Mouse (Mus musculus) forebrain, embryonic 14.5 days (tissue): ENCODE data around the gene Cpa2. TPM values are rescaled to one million over a fixed set of nuclear protein-coding genes. Genes with fewer than 3 reads are reported as not detected.

ENCODE experiments used
- ATAC-seq: fragments of 200-750 bp; cut with Nextera tagmentation; 2 replicates; pipeline ENCODE4 v1.8.0; 2017; ENCODE audit warnings: mild to moderate bottlenecking, moderate library complexity
- DNase-seq: peaks from one replicate; pipeline ENCODE4 v3.0.0-alpha.2; 2015; ENCODE audit warnings: low spot score
- H3K27ac ChIP-seq: fragments of 300-500 bp; sonication (generic); 2 replicates; pipeline ENCODE4 v1.5.1; 2014; ENCODE audit warnings: low read depth, mild to moderate bottlenecking, control low read depth, low read length, moderate library complexity
- H3K27me3 ChIP-seq: fragments of 300-500 bp; sonication (generic); replicated peaks from 2 replicates; pipeline ENCODE4 v1.6.1; 2014; ENCODE audit warnings: low read length, control low read depth, mixed read lengths; ENCODE audit not compliant: control insufficient read depth, insufficient read depth
- H3K36me3 ChIP-seq: fragments of 300-500 bp; sonication (generic); 2 replicates; pipeline ENCODE4 v1.6.1; 2014; ENCODE audit warnings: low read length, control low read depth; ENCODE audit not compliant: control insufficient read depth, insufficient read depth
- H3K4me1 ChIP-seq: fragments of 300-500 bp; sonication (generic); 2 replicates; pipeline ENCODE4 v1.6.1; 2014; ENCODE audit warnings: antibody characterized with exemption, low read length, control low read depth; ENCODE audit not compliant: control insufficient read depth, insufficient read depth
- H3K4me2 ChIP-seq: fragments of 300-500 bp; sonication (generic); 2 replicates; pipeline ENCODE4 v1.6.1; 2014; ENCODE audit warnings: mild to moderate bottlenecking, control low read depth, low read length
- H3K4me3 ChIP-seq: fragments of 300-500 bp; sonication (generic); 2 replicates; pipeline ENCODE4 v1.5.1; 2014; ENCODE audit warnings: low read depth, low read length, control low read depth
- H3K9ac ChIP-seq: fragments of 300-500 bp; sonication (generic); 2 replicates; pipeline ENCODE4 v1.6.1; 2014; ENCODE audit warnings: mild to moderate bottlenecking, low read length, control low read depth, moderate library complexity
- H3K9me3 ChIP-seq: fragments of 300-500 bp; sonication (generic); replicated peaks from 2 replicates; pipeline ENCODE4 v1.6.1; 2016; ENCODE audit warnings: low read length, control low read depth, mixed read lengths; ENCODE audit not compliant: control insufficient read depth
- WGBS: fragments of 180-500 bp; shearing (Covaris S2); extraction: QIAGEN DNeasy Blood & Tissue Kit; methylation state at CpG from one replicate; pipeline ENCODE4 v1.1.7; 2014; 5-methylcytosine and 5-hydroxymethylcytosine counted together
- polyA plus RNA-seq: library from polyadenylated mRNA; unstranded; fragments of >200 nt; fragmentation: Nextera tagmentation; extraction: Ambion mirVana; gene quantifications from 2 replicates; pipeline ENCODE4 v1.2.1, GENCODE M21; 2014

The Cpa2 gene
- polyA plus RNA-seq, 1 experiment from 2014 or later, result 5.4 TPM

GRCm38 (mm10) chr6:30605111-30605510 lies 63.7 kb downstream of the Cpa2 start:
- WGBS, result 95% methylated on average over 4 of the region's 4 CpGs

DNA sequence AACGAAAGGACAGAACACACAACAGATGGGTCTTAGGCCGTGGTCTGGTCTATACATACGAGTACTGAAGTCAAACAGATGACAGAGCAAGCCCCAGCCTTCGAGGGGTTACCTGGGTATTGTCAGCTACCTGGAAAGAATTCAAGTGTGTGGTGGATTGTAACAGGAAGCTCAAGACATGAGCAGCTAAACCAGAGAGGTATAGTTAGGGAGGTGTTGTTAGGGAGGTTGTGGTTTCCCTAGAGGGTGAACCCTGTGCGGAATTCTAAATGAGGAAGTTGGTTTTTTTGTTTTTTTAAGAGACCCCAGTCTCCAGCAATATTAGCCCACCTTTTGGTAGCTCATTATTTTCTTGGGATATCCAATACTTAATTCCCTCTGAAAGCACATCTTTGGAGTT lies 64.3 kb downstream of the Cpa2 start:
- 93% methylated on average over 5 of the region's 5 CpGs for WGBS
- no peak overlapping the region for H3K9ac ChIP-seq
- no peak for DNase-seq
- H3K4me1 ChIP-seq, result no peaks in the 10 kb centered on the region; the same call in 1 of the 2 replicates
- no peak overlapping the region for H3K27ac ChIP-seq
- no peaks in the 10 kb centered on the region for H3K27me3 ChIP-seq
- no peak overlapping the region for H3K4me3 ChIP-seq
- ATAC-seq, result no peak
- H3K9me3 ChIP-seq, result no peaks in the 10 kb centered on the region
- no peaks in the 10 kb centered on the region for H3K36me3 ChIP-seq
- H3K4me2 ChIP-seq, result no peak overlapping the region

More at GRCm38 (mm10) chr6:30605111-30605510, 63.7 kb downstream of the Cpa2 start:
- Histone ChIP-seq H3K27ac (no peak overlapping the region), H3K4me1 (no peaks in the 10 kb centered on the region; the same call in 1 of the 2 replicates), H3K27me3 (no peaks in the 10 kb centered on the region), H3K9me3 (no peaks in the 10 kb centered on the region), H3K4me3 (no peak overlapping the region), H3K9ac (no peak overlapping the region), H3K36me3 (no peaks in the 10 kb centered on the region), H3K4me2 (no peak overlapping the region)
- DNase-seq (no peak), ATAC-seq (no peak)

GRCm38 (mm10) chr6:30610710-30611109 lies 69.3 kb downstream of the Cpa2 start, which contains the start of gene Cpa5:
TSS of gene Cpa5 (plus strand) at chr6:30611010.
- Histone ChIP-seq H3K4me1 (peaks cover 9% of the 10 kb centered on the region), H3K9ac (no peak within 1 kb of the TSS), H3K36me3 (no peaks in the 10 kb centered on the region), H3K27ac (no peak within 1 kb of the TSS), H3K9me3 (no peaks in the 10 kb centered on the region), H3K4me3 (no peak within 1 kb of the TSS), H3K4me2 (no peak within 1 kb of the TSS), H3K27me3 (no peaks in the 10 kb centered on the region)
- WGBS, result 69% methylated on average over 7 of the region's 7 CpGs
- DNase-seq (no peak), ATAC-seq (no peak)

DNA sequence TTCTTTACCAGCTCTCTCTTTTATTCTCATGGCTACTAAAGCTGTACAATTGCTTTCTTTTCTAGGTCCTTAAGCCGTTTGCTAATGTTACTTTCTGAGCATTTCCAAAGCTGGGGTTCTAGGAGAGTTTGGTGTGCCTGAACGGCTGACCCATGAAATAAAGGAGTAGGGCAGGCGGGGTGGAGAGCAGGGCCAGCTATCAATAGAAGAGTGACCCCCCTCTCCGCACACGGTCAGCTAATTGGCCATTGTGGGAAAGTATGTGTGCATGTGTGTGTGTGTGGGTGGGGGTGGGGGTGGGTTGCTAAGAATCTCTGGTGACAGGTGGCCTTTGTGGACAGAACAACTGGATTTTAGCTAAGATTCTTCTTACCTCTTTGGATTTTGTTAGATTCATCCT lies 69.8 kb downstream of the Cpa2 start:
- H3K4me2 ChIP-seq, result no peak overlapping the region
- no peak for ATAC-seq
- no peak overlapping the region for H3K9ac ChIP-seq
- H3K4me1 ChIP-seq, result peaks cover 13% of the 10 kb centered on the region
- H3K36me3 ChIP-seq, result no peaks in the 10 kb centered on the region
- H3K9me3 ChIP-seq, result no peaks in the 10 kb centered on the region
- no peaks in the 10 kb centered on the region for H3K27me3 ChIP-seq
- no peak overlapping the region for H3K27ac ChIP-seq
- no peak overlapping the region for H3K4me3 ChIP-seq
- 11% methylated on average over 5 of the region's 5 CpGs for WGBS
- DNase-seq, result no peak

Other genes with a start within 250 kb of the Cpa2 start
- gene Ube2h, start 237.0 kb upstream of the Cpa2 start, polyA plus RNA-seq, result 57.3 and 71.4 TPM in 2 replicates
- 79.2 and 82.8 TPM in 2 replicates for gene Zc3hc1, start 150.6 kb upstream of the Cpa2 start, polyA plus RNA-seq
- 35.2 and 41.1 TPM in 2 replicates for gene Klhdc10, start 139.7 kb upstream of the Cpa2 start, polyA plus RNA-seq
- 37.8 and 44.5 TPM in 2 replicates for gene Tmem209, start 31.8 kb upstream of the Cpa2 start, polyA plus RNA-seq
- gene Ssmem1, start 31.7 kb upstream of the Cpa2 start, polyA plus RNA-seq, result 0.16 and 0.20 TPM in 2 replicates
- gene Cpa4, start 26.8 kb downstream of the Cpa2 start, polyA plus RNA-seq, result 2.3 and 2.8 TPM in 2 replicates
- 0.10 TPM in 2 replicates for gene Cpa5, start 69.4 kb downstream of the Cpa2 start, polyA plus RNA-seq
- 0.58 and 1.5 TPM in 2 replicates for gene Cpa1, start 97.6 kb downstream of the Cpa2 start, polyA plus RNA-seq
- gene Cep41, start 152.2 kb downstream of the Cpa2 start, polyA plus RNA-seq, result 15.6 and 16.6 TPM in 2 replicates
- gene Mest, start 182.0 kb downstream of the Cpa2 start, polyA plus RNA-seq, result 409 and 464 TPM in 2 replicates